Mouse (Mus musculus) bone marrow, adult 2 months (tissue): ENCODE data around the gene Acvr2b.

Source experiments
- CTCF ChIP-seq: fragments of 200-500 bp; IDR thresholded peaks from 2 replicates; pipeline ENCODE4 v1.5.1; 2011; ENCODE audit warnings: low read length, control low read depth; ENCODE audit not compliant: control insufficient read depth, insufficient read depth
- POLR2A ChIP-seq: fragments of 200-500 bp; IDR thresholded peaks from 2 replicates; pipeline ENCODE4 v1.6.1; 2011; ENCODE audit warnings: low read depth, mild to moderate bottlenecking, control low read depth, low read length, borderline replicate concordance; ENCODE audit not compliant: control insufficient read depth

DNA sequence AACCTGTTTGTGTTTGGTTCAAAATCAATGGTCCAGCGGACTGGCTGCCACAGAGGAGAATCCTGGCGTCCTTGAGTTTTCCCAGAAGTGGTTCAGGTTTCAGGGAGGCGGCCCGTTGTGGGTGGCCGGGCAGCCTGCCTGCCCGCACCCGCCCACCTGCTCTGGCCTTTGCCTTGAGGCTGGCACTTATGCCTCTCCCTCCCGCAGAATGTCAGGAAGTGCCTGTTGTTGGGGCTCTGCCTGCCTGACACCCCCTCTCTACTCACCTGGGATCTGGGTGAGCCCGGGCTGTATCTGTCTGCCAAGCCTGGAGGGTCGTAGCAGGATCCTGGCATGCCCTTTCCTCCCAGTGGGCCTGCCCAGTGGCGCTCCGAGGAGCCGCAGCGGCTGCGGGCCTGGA, 6.0 kb downstream of the Acvr2b start:
- no peak for TF ChIP-seq POLR2A
- no peak for TF ChIP-seq CTCF
